Mouse (Mus musculus) liver, embryonic 13.5 days (tissue): ENCODE data around the gene Cdx2. TPM values are rescaled to one million over a fixed set of nuclear protein-coding genes. Genes with fewer than 3 reads are reported as not detected.

Experiments used
- ATAC-seq: fragments of 200-750 bp; cut with Nextera tagmentation; 2 replicates; pipeline ENCODE4 v1.8.0; 2017; ENCODE audit warnings: low read depth, mild to moderate bottlenecking, moderate number of reproducible peaks, moderate library complexity
- DNase-seq: peaks from one replicate; pipeline ENCODE4 v3.0.0; 2022
- H3K27ac ChIP-seq: fragments of 300-500 bp; sonication (generic); 2 replicates; pipeline ENCODE4 v1.5.1; 2015; ENCODE audit warnings: moderate library complexity, mild to moderate bottlenecking, inconsistent platforms
- H3K27me3 ChIP-seq: fragments of 300-500 bp; sonication (generic); 2 replicates; pipeline ENCODE4 v1.6.1; 2015; ENCODE audit warnings: mild to moderate bottlenecking, inconsistent platforms
- H3K36me3 ChIP-seq: fragments of 300-500 bp; sonication (generic); 2 replicates; pipeline ENCODE4 v1.6.1; 2015; ENCODE audit warnings: mild to moderate bottlenecking, inconsistent platforms
- H3K4me1 ChIP-seq: fragments of 300-500 bp; sonication (generic); replicated peaks from 2 replicates; pipeline ENCODE4 v1.6.1; 2015; ENCODE audit warnings: inconsistent platforms
- H3K4me2 ChIP-seq: fragments of 300-500 bp; sonication (generic); 2 replicates; pipeline ENCODE4 v1.6.1; 2015; ENCODE audit warnings: inconsistent platforms, mild to moderate bottlenecking, moderate library complexity
- H3K4me3 ChIP-seq: fragments of 300-500 bp; sonication (generic); replicated peaks from 2 replicates; pipeline ENCODE4 v1.5.1; 2015; ENCODE audit warnings: mild to moderate bottlenecking, inconsistent platforms
- H3K9ac ChIP-seq: fragments of 300-500 bp; sonication (generic); 2 replicates; pipeline ENCODE4 v1.6.1; 2015; ENCODE audit warnings: mild to moderate bottlenecking, inconsistent platforms
- H3K9me3 ChIP-seq: fragments of 300-500 bp; sonication (generic); replicated peaks from 2 replicates; pipeline ENCODE4 v1.6.1; 2016; ENCODE audit warnings: inconsistent platforms
- WGBS: fragments of 180-500 bp; shearing (Covaris S2); methylation state at CpG from one replicate; pipeline ENCODE4 v1.1.7; 2015; ENCODE audit not compliant: insufficient replicate concordance; 5-methylcytosine and 5-hydroxymethylcytosine counted together
- polyA plus RNA-seq: library from polyadenylated mRNA; unstranded; fragments of >200 nt; fragmentation: Nextera tagmentation; extraction: Ambion mirVana; gene quantifications from 2 replicates; pipeline ENCODE4 v1.2.1, GENCODE M21; 2015

Cdx2 gene
- polyA plus RNA-seq, 1 experiment from 2014 or later: not detected

- Histone ChIP-seq H3K9me3 (no peaks in the 10 kb centered on the region), H3K4me3 (no peak overlapping the region), H3K27ac (no peak overlapping the region), H3K36me3 (no peaks in the 10 kb centered on the region), H3K4me2 (no peak overlapping the region), H3K4me1 (peaks cover 21% of the 10 kb centered on the region; the same call in 1 of the 2 replicates), H3K27me3 (peaks cover 99% of the 10 kb centered on the region), H3K9ac (no peak overlapping the region)
- ATAC-seq: no peak
- 9% methylated on average over 13 of the region's 13 CpGs for WGBS
- DNase-seq: no peak
These were observed 4.2 kb downstream of the Cdx2 start for GRCm38 (mm10) chr5:147302746-147303400.

DNA sequence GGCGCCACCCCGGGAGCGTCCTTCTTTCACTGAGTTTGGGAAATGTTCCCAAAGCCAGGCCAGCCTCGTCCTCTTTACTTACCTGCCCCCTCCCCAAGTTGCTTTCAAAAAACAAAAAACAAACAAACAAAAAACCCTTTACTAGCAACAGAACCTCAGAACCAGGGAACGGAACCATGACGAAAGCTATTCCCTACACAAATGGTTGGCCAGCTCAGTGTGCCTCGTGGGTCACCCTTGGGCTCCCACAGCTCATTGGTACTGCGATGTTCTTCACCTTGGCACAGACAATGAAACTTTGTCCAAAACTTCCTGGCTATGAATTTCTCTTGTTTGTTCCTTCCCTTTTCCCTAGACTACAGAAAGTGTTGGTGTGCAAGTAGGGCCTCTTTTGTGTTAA is 4.9 kb downstream of the Cdx2 start:
- no peak overlapping the region for H3K9ac ChIP-seq
- ATAC-seq: no peak

DNA sequence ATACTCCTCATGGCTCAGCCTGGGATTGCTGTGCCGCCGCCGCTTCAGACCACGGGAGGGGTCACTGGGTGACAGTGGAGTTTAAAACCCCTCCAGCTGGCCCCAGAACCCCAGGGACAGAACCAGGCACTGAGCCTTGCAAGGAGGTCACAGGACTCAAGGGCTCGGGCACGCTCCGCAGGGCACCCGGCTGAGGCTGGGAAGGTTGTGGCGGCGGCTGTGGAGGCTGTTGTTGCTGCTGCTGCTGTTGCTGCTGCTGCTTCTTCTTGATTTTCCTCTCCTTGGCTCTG is 5.3 kb downstream of the Cdx2 start:
- no peak overlapping the region for H3K4me3 ChIP-seq
- H3K27me3 ChIP-seq: peaks cover 98% of the 10 kb centered on the region
- DNase-seq: no peak
- H3K9ac ChIP-seq: no peak overlapping the region
- no peaks in the 10 kb centered on the region for H3K36me3 ChIP-seq
- ATAC-seq: no peak
- H3K4me1 ChIP-seq: peaks cover 19% of the 10 kb centered on the region; the same call in 1 of the 2 replicates
- H3K4me2 ChIP-seq: peak overlapping the region; percentile 23; the same call in 1 of the 2 replicates
- H3K9me3 ChIP-seq: no peaks in the 10 kb centered on the region
- WGBS: 9% methylated on average over 10 of the region's 10 CpGs
- no peak overlapping the region for H3K27ac ChIP-seq

More for the DNA sequence above, 4.9 kb downstream of the Cdx2 start:
- no peak overlapping the region for H3K4me3 ChIP-seq
- H3K4me2 ChIP-seq: no peak overlapping the region
- H3K27me3 ChIP-seq: peaks cover 99% of the 10 kb centered on the region
- H3K27ac ChIP-seq: no peak overlapping the region
- no peak for DNase-seq
- 10% methylated on average over 8 of the region's 8 CpGs for WGBS
- no peaks in the 10 kb centered on the region for H3K36me3 ChIP-seq
- H3K4me1 ChIP-seq: peaks cover 21% of the 10 kb centered on the region; the same call in 1 of the 2 replicates
- no peaks in the 10 kb centered on the region for H3K9me3 ChIP-seq

DNA sequence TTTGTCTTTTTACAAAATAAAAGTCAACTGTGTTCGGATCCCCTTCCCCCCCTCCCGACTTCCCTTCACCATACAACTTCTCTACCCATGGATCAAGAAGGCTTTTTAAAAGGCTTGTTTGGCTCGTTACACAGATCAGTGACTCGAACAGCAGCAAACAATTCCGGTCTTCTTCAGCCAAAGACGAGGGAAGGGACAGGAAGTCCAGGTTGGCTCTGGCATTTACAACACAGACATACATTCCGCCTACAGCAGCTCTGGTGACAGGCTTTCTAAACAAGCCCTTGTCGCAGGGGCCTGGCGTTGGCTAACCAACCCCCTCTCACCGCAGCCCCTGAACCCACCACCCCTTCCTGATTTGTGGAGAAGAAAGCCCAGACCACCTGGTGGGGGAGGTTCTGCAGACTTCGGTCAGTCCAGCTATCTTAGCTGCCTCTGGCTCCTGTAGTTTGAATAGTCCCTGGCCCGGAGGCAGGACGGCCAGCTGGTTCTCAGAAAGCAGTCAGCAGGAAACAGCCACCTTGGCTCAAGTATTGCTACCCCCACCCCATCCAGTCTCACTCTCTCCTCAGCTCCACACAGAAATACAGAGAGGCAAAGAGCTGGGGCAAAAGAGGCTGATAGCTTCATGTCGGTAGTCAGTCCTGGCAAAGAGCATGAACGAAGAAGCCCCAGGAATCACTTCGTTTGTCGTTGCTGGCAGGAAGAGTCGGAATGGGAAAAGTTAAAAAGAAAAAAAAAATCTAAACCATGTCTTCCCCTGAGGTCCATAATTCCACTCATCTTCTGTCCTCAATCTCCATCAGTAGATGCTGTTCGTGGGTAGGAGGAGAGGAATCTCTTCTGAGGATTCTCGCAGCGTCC is 5.9 kb downstream of the Cdx2 start:
- Histone ChIP-seq H3K4me1 (peaks cover 14% of the 10 kb centered on the region; the same call in 1 of the 2 replicates), H3K27me3 (peaks cover 94% of the 10 kb centered on the region), H3K4me2 (peak overlapping the region; percentile 23), H3K27ac (no peak overlapping the region), H3K36me3 (no peaks in the 10 kb centered on the region), H3K4me3 (no peak overlapping the region), H3K9ac (no peak overlapping the region), H3K9me3 (no peaks in the 10 kb centered on the region)
- WGBS: 5% methylated on average over 21 of the region's 21 CpGs
- ATAC-seq (no peak), DNase-seq (no peak)

DNA sequence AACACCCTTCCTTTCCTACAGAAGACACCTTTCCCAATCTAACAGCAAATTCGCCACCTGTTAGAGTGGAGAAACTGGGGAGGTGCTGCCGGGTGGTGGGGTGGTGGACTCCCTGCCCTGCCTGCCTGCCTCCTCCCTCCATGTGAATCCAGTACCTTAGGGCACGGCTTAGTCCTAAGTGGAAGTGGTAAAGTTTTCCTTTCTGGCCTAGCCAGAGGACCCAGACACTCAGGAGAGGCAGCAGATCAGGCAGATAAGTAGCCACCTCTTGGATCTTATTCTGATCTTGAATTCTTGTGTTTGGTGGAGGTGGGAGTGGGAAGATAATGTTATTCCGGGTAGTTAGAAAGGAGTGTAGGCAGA is 7.1 kb downstream of the Cdx2 start:
- peak; percentile 19; the same call in 1 of the 2 replicates for ATAC-seq
- peak overlapping the region; percentile 54 for H3K4me2 ChIP-seq
- peaks cover 91% of the 10 kb centered on the region for H3K27me3 ChIP-seq
- H3K27ac ChIP-seq: no peak overlapping the region
- peaks cover 14% of the 10 kb centered on the region; the same call in 1 of the 2 replicates for H3K4me1 ChIP-seq
- H3K9me3 ChIP-seq: no peaks in the 10 kb centered on the region
- WGBS: 2% methylated on average over 4 of the region's 4 CpGs
- H3K36me3 ChIP-seq: no peaks in the 10 kb centered on the region
- DNase-seq: no peak
- H3K9ac ChIP-seq: no peak overlapping the region
- H3K4me3 ChIP-seq: peak overlapping the region; percentile 28

GRCm38 (mm10) chr5:147299255-147300000 is 7.6 kb downstream of the Cdx2 start:
- no peak for DNase-seq
- peak overlapping the region; percentile 34; the same call in 1 of the 2 replicates for H3K27ac ChIP-seq

DNA sequence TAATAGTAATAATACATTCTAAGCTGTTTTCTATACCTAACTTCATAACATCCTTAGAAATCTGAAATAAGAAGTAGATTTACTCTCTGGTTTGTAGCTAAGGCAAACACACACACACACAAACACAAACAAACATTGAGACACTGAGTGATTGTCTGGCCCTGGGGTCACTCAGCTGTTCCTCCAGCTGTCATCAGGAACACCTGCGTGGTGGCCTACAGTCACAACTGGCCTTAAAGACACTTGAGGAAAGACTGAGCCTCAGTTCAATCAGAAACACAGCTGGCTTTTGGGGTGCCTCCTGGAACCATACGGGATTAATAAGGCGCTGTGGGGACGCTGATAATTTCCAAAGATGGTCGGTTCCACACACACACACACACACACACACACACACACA is 9.8 kb downstream of the Cdx2 start:
- no peak for DNase-seq
- Histone ChIP-seq H3K4me3 (no peak overlapping the region), H3K4me2 (no peak overlapping the region), H3K9me3 (no peaks in the 10 kb centered on the region), H3K9ac (no peak overlapping the region), H3K27ac (no peak overlapping the region), H3K36me3 (no peaks in the 10 kb centered on the region), H3K4me1 (peaks cover 26% of the 10 kb centered on the region), H3K27me3 (peaks cover 89% of the 10 kb centered on the region)
- no peak for ATAC-seq
- WGBS: 57% methylated on average over 5 of the region's 5 CpGs

More at GRCm38 (mm10) chr5:147299255-147300000, 7.6 kb downstream of the Cdx2 start:
- Histone ChIP-seq H3K9ac (no peak overlapping the region), H3K27me3 (peaks cover 91% of the 10 kb centered on the region), H3K4me2 (peak overlapping the region; percentile 54), H3K4me3 (peak overlapping the region; percentile 28), H3K36me3 (no peaks in the 10 kb centered on the region), H3K9me3 (no peaks in the 10 kb centered on the region), H3K4me1 (peaks cover 14% of the 10 kb centered on the region; the same call in 1 of the 2 replicates)
- 2% methylated on average over 41 of the region's 41 CpGs for WGBS
- ATAC-seq: peak; percentile 79

DNA sequence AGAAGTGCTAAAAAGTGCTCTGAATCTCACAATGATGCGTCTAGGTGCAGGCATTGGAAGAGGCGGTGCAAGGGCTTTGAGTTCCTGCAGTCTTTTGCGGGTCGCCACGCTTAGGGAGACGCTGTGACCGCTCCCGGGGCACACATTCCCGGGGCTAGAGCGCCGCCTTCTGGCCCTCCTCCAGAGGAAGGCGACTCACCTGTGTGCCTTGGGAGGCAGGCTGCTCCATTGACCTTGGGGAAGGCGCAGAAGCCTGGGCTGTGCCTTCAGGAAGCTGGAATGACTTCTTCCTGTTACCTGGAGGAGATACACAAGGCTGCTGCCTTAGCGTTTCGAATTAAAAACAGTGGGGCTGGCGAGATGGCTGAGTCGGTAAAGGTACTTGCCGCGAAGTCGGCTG is 12.9 kb downstream of the Cdx2 start:
- Histone ChIP-seq H3K4me3 (no peak overlapping the region), H3K9me3 (no peaks in the 10 kb centered on the region), H3K27me3 (peaks cover 58% of the 10 kb centered on the region), H3K27ac (no peak overlapping the region), H3K9ac (no peak overlapping the region), H3K4me2 (0 out of 2 replicates have a peak overlapping the region, but pooled peaks have one; percentile 21), H3K4me1 (peaks cover 18% of the 10 kb centered on the region), H3K36me3 (no peaks in the 10 kb centered on the region)
- DNase-seq (no peak), ATAC-seq (no peak)
- 12% methylated on average over 20 of the region's 20 CpGs for WGBS

- Histone ChIP-seq H3K27ac (no peak overlapping the region), H3K9me3 (no peaks in the 10 kb centered on the region), H3K36me3 (no peaks in the 10 kb centered on the region), H3K4me1 (peaks cover 18% of the 10 kb centered on the region), H3K9ac (no peak overlapping the region), H3K4me3 (no peak overlapping the region), H3K4me2 (no peak overlapping the region; the same call in 1 of the 2 replicates), H3K27me3 (peaks cover 51% of the 10 kb centered on the region)
- WGBS: 15% methylated on average over 18 of the region's 18 CpGs
- peak; percentile 55 for DNase-seq
- ATAC-seq: peak; percentile 72; the same call in 1 of the 2 replicates
These were observed 13.8 kb downstream of the Cdx2 start for GRCm38 (mm10) chr5:147293127-147293910.

DNA sequence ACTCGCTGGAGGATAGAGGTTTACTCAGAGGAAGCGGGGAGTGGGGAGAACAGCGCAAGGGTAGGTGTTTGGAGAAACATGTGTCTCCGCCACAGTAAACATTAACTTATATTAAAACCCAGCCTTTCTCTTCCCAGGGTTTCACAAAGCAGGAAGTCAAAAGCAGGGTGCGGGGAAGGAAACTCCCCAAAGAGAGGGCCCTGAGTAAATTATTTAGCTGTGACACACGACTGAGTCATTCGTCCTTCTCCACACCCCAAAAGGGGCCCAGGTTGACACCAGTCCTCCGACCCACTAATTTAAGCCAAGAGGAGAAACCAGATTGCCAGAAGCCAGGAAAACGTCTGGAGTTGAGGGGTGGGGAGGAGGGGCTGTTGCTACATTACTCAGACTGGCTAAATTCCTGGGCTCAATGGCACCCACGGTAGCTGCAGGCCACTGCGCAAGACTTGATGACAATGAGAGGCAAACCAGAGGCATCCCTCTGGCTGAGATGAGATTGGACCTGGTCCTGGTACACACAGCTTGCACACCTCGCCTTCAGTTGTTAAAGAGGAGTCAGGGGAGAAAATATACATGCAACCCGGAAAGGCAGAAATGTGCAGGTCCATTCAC is 14.5 kb downstream of the Cdx2 start:
- ATAC-seq: 0 out of 2 replicates have a peak, but pooled peaks have one; percentile 16
- Histone ChIP-seq H3K27ac (no peak overlapping the region), H3K9me3 (no peaks in the 10 kb centered on the region), H3K4me1 (peaks cover 18% of the 10 kb centered on the region), H3K9ac (no peak overlapping the region), H3K4me2 (peak overlapping the region; percentile 33), H3K36me3 (no peaks in the 10 kb centered on the region), H3K27me3 (peaks cover 44% of the 10 kb centered on the region), H3K4me3 (no peak overlapping the region)
- 20% methylated on average over 13 of the region's 13 CpGs for WGBS
- DNase-seq: no peak
